Mouse (Mus musculus) spleen, adult 2 months (tissue): ENCODE data around the gene Fntb.

Experiments
- CTCF ChIP-seq: fragments of 200-500 bp; IDR thresholded peaks from 2 replicates; pipeline ENCODE4 v1.5.1; 2011; ENCODE audit warnings: mild to moderate bottlenecking, inconsistent platforms; ENCODE audit not compliant: insufficient read depth, insufficient read length, insufficient replicate concordance; ENCODE audit errors: extremely low read depth
- POLR2A ChIP-seq: fragments of 200-500 bp; IDR thresholded peaks from 2 replicates; pipeline ENCODE4 v1.6.1; 2011; ENCODE audit warnings: low read depth, low read length, inconsistent platforms

DNA sequence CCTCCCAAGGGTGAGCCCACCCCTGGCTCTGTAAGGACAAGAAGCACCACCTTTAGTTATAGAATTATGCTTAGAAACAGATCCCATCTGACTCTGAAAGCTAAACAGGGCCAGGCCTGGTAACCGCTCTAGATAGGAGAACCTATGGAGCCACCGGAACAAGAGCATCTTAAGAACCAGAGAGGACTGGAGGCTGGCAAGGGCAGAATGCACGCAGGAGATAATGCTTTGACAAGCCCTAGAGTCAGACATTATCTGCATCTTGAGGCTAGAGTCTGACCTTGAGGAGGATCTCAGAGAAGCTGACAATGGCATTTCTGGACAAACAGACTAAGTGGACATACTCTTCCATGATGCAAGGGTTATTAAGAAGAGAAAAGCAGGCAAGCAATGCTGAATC, 182.1 kb downstream of the Fntb start:
- TF ChIP-seq POLR2A (no peak), CTCF (no peak)
